Mouse (Mus musculus) liver, embryonic 15.5 days (tissue): ENCODE data around the gene Sez6. TPM values are rescaled to one million over a fixed set of nuclear protein-coding genes. Genes with fewer than 3 reads are reported as not detected.

Experiments used
- ATAC-seq: fragments of 200-750 bp; cut with Nextera tagmentation; 2 replicates; pipeline ENCODE4 v1.8.0; 2017; ENCODE audit warnings: moderate number of reproducible peaks, mild to moderate bottlenecking, moderate library complexity; ENCODE audit not compliant: insufficient read depth
- H3K27ac ChIP-seq: fragments of 300-500 bp; sonication (generic); replicated peaks from 2 replicates; pipeline ENCODE4 v1.5.1; 2015; ENCODE audit warnings: mild to moderate bottlenecking, inconsistent platforms
- H3K27me3 ChIP-seq: fragments of 300-500 bp; sonication (generic); 2 replicates; pipeline ENCODE4 v1.6.1; 2015; ENCODE audit warnings: mild to moderate bottlenecking, inconsistent platforms
- H3K36me3 ChIP-seq: fragments of 300-500 bp; sonication (generic); replicated peaks from 2 replicates; pipeline ENCODE4 v1.6.1; 2015; ENCODE audit warnings: moderate library complexity, mild to moderate bottlenecking, inconsistent platforms
- H3K4me1 ChIP-seq: fragments of 300-500 bp; sonication (generic); replicated peaks from 2 replicates; pipeline ENCODE4 v1.6.1; 2015; ENCODE audit warnings: inconsistent platforms
- H3K4me2 ChIP-seq: fragments of 300-500 bp; sonication (generic); 2 replicates; pipeline ENCODE4 v1.6.1; 2015; ENCODE audit warnings: moderate library complexity, mild to moderate bottlenecking, inconsistent platforms
- H3K4me3 ChIP-seq: fragments of 300-500 bp; sonication (generic); replicated peaks from 2 replicates; pipeline ENCODE4 v1.5.1; 2015; ENCODE audit warnings: mild to moderate bottlenecking, inconsistent platforms
- H3K9ac ChIP-seq: fragments of 300-500 bp; sonication (generic); 2 replicates; pipeline ENCODE4 v1.6.1; 2015; ENCODE audit warnings: moderate library complexity, mild to moderate bottlenecking, inconsistent platforms
- H3K9me3 ChIP-seq: fragments of 300-500 bp; sonication (generic); replicated peaks from 2 replicates; pipeline ENCODE4 v1.6.1; 2016; ENCODE audit warnings: inconsistent platforms
- WGBS: fragments of 180-500 bp; shearing (Covaris S2); methylation state at CpG from one replicate; pipeline ENCODE4 v1.1.7; 2015; ENCODE audit warnings: mixed read lengths; ENCODE audit not compliant: insufficient replicate concordance; 5-methylcytosine and 5-hydroxymethylcytosine counted together
- polyA plus RNA-seq: library from polyadenylated mRNA; unstranded; fragments of >200 nt; fragmentation: Nextera tagmentation; extraction: Ambion mirVana; gene quantifications from 2 replicates; pipeline ENCODE4 v1.2.1, GENCODE M21; 2015

Sez6 gene
- polyA plus RNA-seq, 1 experiment from 2014 or later: 0.16 TPM

DNA sequence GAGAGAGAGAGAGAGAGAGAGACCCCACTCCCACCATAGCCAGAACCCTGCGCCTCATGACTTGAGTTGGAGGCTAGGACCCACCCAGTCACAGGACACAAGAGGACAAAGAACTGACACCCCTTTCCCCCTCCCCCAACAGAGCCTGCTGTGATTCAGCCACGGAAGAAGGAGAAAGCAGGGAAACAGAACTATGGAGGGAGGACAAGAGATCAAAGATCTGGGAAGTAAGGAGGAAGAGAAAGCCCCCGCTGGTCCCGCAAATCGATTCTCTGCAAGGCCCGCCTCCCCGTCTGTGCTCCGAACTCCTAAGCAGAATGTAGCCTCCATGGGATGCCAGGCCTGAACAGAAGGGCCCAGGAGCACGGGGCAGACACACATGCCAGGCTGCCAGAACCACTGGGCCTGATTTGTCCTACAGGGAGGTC is 23.8 kb upstream of the Sez6 start:
- Histone ChIP-seq H3K9ac (no peak overlapping the region), H3K36me3 (no peaks in the 10 kb centered on the region), H3K27ac (no peak overlapping the region), H3K4me1 (no peaks in the 10 kb centered on the region), H3K9me3 (no peaks in the 10 kb centered on the region), H3K27me3 (peaks cover 66% of the 10 kb centered on the region), H3K4me3 (no peak overlapping the region), H3K4me2 (peak overlapping the region; percentile 13; the same call in 1 of the 2 replicates)
- no peak for ATAC-seq
- 19% methylated on average over 9 of the region's 9 CpGs for WGBS

DNA sequence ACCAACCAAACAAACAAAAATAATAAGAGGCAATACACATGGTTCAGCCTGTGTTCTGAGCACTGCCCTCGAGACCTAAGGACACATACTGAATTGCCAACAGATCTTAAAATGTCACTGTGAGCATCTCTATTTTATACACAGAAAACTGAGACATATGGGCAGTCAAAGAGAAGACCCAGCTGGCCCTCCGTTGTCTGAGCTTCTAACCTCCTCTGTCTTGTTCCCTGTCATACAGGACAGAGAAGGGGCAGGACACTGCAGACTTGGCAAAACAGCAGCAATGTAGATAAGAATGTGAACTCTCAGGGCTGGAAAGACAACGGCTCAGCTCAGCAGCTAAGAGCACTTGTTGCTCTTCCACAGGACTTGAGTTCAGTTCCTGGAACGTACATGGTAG is 22.1 kb upstream of the Sez6 start:
- Histone ChIP-seq H3K4me1 (no peaks in the 10 kb centered on the region), H3K27ac (no peak overlapping the region), H3K9me3 (no peaks in the 10 kb centered on the region), H3K4me3 (no peak overlapping the region), H3K36me3 (no peaks in the 10 kb centered on the region), H3K9ac (no peak overlapping the region), H3K27me3 (peaks cover 76% of the 10 kb centered on the region), H3K4me2 (no peak overlapping the region)
- WGBS: 33% methylated on average over 4 of the region's 4 CpGs
- no peak for ATAC-seq

DNA sequence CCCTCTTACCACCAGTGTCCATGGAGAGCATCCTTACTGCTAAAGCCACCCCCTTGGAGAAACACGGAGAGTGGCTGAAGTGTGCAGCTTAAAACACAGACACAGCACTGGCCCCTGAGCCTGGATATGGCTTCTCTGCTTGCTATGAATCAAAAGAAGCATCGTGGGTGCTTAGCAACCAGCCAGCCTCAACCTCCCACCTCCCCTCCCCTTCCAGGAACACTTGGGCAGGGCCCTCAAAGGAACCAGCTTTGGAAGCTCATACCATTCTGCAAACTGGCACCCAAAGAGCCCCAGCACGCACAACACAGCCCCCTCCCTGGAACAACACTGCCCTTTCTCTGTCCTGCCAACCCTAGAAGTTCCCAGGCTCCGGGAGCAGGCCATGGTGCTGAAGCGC is 21.2 kb upstream of the Sez6 start:
- Histone ChIP-seq H3K36me3 (no peaks in the 10 kb centered on the region), H3K9me3 (no peaks in the 10 kb centered on the region), H3K27ac (no peak overlapping the region), H3K4me1 (no peaks in the 10 kb centered on the region), H3K27me3 (peaks cover 79% of the 10 kb centered on the region), H3K4me3 (no peak overlapping the region), H3K9ac (no peak overlapping the region), H3K4me2 (no peak overlapping the region)
- 25% methylated on average over 5 of the region's 5 CpGs for WGBS
- ATAC-seq: no peak

DNA sequence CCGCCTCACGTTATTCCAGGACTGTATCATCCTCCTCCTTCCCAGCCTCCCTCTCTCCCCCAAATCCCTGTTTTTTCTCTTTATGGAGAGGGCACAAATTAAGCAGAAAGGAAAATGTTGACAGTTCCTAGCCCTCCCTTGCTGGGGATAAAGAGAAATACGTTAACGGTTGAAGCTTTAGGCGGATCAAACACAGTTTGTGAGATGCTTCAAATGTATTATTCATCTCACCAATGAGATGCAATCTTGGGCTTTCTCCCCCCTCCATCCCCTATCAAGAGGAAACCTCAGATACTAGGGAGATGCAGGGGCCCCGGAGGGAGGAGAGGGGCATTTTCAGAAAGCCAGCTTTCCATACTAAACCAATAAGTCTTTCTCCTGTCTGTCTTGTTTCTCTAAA is 20.8 kb upstream of the Sez6 start:
- Histone ChIP-seq H3K9me3 (no peaks in the 10 kb centered on the region), H3K4me3 (no peak overlapping the region), H3K27me3 (peaks cover 81% of the 10 kb centered on the region), H3K9ac (no peak overlapping the region), H3K4me2 (no peak overlapping the region), H3K4me1 (no peaks in the 10 kb centered on the region), H3K36me3 (no peaks in the 10 kb centered on the region), H3K27ac (no peak overlapping the region)
- WGBS: 21% methylated on average over 6 of the region's 6 CpGs
- no peak for ATAC-seq

DNA sequence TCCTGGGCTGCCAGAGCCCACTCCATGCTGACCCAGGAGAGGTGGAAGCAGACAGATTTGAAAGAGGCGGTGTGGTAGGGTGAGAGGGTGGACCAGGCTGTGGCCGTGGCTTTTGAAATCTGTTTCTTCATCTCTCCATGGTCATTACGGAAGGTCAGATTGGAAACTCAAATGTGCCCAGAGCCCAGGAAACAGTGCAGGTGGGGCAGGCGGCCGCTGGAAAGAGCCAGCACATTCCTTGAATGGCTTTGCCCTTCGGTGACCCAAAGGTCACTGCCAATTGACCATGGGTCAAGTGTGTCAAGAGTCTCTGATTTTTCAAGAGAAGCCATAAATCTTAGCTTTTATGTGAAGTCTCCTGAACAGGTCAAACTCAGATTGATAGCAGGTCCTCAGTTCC is 17.1 kb upstream of the Sez6 start:
- no peak overlapping the region for H3K4me2 ChIP-seq
- H3K9me3 ChIP-seq: no peaks in the 10 kb centered on the region
- H3K36me3 ChIP-seq: no peaks in the 10 kb centered on the region
- H3K27me3 ChIP-seq: peaks cover 78% of the 10 kb centered on the region
- H3K9ac ChIP-seq: no peak overlapping the region
- no peak overlapping the region for H3K27ac ChIP-seq
- 58% methylated on average over 6 of the region's 6 CpGs for WGBS
- H3K4me3 ChIP-seq: no peak overlapping the region
- H3K4me1 ChIP-seq: no peaks in the 10 kb centered on the region
- ATAC-seq: no peak

DNA sequence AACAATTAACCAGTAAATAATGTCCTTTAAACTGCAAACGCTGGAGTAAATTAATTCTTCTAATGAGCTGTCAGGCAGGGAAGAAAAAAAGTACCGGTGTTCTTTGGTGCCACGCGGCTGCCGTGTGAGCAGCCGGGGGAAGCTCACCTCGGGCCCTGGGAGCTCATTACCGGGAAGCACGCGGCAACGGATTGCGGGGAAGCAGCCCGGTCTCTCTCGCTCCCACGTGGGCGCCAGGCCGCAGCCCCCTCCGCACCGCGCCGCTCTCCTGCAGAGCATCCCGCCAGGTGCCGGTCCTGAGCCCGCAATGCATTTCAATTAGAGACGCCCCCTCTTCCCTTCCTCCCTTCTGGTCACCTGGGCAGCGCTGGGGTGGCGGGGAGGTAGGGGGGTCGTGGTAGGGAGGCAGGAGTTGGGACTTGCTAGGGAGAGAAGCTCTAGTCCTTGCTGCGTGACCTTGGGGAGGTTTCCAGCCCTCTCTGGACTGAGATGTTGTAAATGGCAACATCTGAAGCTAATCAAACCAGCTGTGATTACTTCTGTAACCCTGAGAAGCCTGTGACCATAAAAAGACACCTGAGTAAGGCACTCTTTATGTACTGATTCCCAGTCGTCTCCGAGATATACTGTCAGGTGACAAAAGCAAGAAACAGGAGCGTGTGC is 15.9 kb upstream of the Sez6 start:
- Histone ChIP-seq H3K27me3 (peaks cover 70% of the 10 kb centered on the region), H3K36me3 (no peaks in the 10 kb centered on the region), H3K27ac (no peak overlapping the region), H3K9me3 (no peaks in the 10 kb centered on the region), H3K9ac (no peak overlapping the region), H3K4me1 (no peaks in the 10 kb centered on the region), H3K4me3 (no peak overlapping the region), H3K4me2 (no peak overlapping the region)
- WGBS: 6% methylated on average over 32 of the region's 32 CpGs
- ATAC-seq: no peak

DNA sequence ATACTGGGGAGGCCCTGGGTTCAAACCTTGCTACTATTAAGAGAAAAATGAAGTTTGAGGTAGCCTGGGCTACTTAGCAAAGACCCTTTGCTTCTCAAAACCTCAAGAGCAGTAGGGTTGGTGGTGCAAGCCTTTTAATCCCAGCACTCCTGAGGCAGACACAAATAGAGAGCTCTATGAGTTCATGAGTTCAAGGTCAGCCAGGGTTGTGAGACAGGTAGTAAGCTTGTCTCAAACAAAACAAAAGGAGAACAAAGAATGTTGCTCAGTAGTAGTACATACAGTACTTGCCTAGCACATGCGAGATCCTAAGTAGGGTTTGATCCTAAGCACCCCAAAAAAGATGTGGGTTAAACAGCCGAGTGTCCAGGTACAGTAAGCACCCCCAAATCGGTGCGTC is 13.9 kb upstream of the Sez6 start:
- no peak overlapping the region for H3K4me2 ChIP-seq
- no peak overlapping the region for H3K27ac ChIP-seq
- peaks cover 56% of the 10 kb centered on the region for H3K27me3 ChIP-seq
- no peak overlapping the region for H3K9ac ChIP-seq
- no peaks in the 10 kb centered on the region for H3K4me1 ChIP-seq
- no peak for ATAC-seq
- 51% methylated on average over 4 of the region's 4 CpGs for WGBS
- H3K36me3 ChIP-seq: no peaks in the 10 kb centered on the region
- H3K4me3 ChIP-seq: no peak overlapping the region
- H3K9me3 ChIP-seq: no peaks in the 10 kb centered on the region

DNA sequence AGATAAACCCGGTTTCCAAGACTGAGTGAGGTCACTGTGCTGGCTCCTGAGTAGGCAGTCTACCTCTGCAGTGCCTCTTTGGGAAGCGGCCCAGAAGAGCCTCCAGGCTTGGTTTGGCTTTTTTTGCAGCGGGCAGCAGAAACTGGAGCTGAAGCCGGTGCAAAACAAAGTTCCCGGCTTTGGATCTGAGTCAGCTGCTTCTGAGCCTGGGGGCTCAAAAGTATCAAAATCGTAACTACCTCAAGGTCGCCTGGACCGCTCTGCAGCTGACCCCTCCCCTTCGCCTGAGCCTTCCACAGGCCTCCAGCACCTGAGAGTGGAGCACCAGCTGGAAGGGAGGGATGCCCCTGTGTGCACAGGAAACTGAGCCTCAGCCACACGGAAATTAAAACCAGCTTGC is 13.4 kb upstream of the Sez6 start:
- Histone ChIP-seq H3K27ac (no peak overlapping the region), H3K36me3 (no peaks in the 10 kb centered on the region), H3K4me1 (no peaks in the 10 kb centered on the region), H3K9ac (no peak overlapping the region), H3K27me3 (peaks cover 54% of the 10 kb centered on the region), H3K9me3 (no peaks in the 10 kb centered on the region), H3K4me3 (no peak overlapping the region), H3K4me2 (no peak overlapping the region)
- no peak for ATAC-seq
- 44% methylated on average over 10 of the region's 10 CpGs for WGBS

DNA sequence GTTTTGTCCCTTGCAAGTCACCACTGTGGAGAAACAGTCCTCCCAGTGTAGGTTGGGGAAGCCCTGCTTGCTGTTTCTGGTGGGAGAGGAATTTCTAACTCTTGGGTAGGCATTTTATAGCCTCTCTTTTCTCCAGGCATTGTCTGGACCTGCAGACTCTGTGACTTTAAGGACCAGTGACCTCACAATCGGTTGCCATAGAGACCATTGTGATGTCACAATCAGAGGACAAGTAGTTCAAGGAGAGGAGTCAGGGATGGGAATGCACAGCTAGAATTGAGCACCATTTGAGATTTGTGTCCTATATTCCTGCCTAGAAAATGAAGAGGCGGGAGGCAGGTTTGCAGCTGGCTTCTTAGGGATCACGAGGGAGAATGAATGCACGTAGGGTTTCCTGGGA is 7.3 kb upstream of the Sez6 start:
- Histone ChIP-seq H3K36me3 (no peaks in the 10 kb centered on the region), H3K9me3 (no peaks in the 10 kb centered on the region), H3K4me3 (no peak overlapping the region), H3K27me3 (peaks cover 28% of the 10 kb centered on the region), H3K4me2 (no peak overlapping the region), H3K4me1 (no peaks in the 10 kb centered on the region), H3K27ac (no peak overlapping the region), H3K9ac (no peak overlapping the region)
- ATAC-seq: no peak
- 51% methylated on average over 4 of the region's 4 CpGs for WGBS

DNA sequence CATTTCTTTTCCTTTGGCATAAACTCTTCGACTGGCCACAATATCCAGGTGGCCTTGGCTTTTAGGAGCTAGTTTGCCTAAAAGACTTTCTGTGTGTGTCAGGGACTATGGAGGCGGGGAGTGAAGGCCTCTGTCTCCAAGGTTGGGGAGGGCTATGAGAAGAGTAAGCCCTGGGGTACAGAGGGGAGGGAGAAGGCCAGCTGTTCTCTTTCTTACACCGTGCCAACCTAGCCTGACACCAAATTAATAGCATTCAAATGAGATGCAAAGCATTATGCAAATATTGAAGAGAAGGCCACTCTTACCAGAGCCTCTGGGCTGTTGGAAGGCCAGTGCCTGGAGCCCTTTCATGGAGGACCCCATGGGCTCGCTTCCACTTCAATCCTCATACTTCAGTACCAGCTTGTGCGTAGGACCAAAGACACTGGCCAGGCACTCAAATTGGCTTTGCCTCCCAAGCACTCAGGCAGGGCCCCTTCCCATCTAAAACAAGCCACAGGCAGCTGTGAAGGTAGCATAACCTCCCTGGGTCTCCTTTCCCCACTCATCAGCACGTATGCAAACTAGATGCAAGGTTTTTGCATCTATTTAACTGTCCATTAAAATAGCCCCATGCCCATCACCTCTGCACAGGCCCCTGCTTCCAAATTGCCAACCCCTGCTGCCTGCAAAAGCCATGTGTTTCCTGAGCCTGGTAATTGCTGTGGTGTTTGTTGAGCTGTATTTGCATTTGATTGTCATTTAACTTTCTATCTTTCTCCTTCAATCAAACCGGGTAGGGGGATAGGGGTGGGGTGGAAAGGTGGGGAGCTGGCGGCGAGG is 4.6 kb upstream of the Sez6 start:
- H3K9me3 ChIP-seq: no peaks in the 10 kb centered on the region
- no peak overlapping the region for H3K4me3 ChIP-seq
- no peak overlapping the region for H3K27ac ChIP-seq
- H3K36me3 ChIP-seq: no peaks in the 10 kb centered on the region
- 0 out of 2 replicates have a peak, but pooled peaks cover under 1% of the 10 kb centered on the region for H3K4me1 ChIP-seq
- H3K27me3 ChIP-seq: peaks cover 56% of the 10 kb centered on the region
- no peak overlapping the region for H3K9ac ChIP-seq
- no peak for ATAC-seq
- WGBS: 28% methylated on average over 9 of the region's 9 CpGs
- no peak overlapping the region for H3K4me2 ChIP-seq

DNA sequence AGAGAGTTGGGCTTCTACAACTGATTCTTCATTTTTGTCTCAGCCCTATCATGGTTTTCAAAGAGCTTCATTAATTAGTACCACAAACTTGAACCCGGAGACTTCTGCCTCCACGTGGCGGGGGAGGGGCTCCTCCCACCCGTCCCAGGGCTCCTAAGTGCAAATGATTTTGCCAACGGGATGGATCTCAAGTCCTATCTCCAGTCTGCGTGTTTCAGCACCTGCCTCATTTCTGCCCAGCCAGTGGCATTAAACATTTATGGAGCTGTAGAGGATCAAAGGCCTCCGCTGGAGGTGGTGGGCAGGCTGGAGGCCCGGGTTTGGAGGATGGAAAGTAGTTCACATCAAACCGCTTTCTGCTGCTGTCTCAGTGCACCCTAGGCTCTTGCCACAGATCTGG is 3.9 kb upstream of the Sez6 start:
- Histone ChIP-seq H3K27me3 (peaks cover 62% of the 10 kb centered on the region), H3K4me1 (peaks cover 7% of the 10 kb centered on the region; the same call in 1 of the 2 replicates), H3K4me2 (no peak overlapping the region), H3K9me3 (no peaks in the 10 kb centered on the region), H3K36me3 (no peaks in the 10 kb centered on the region), H3K27ac (no peak overlapping the region), H3K4me3 (no peak overlapping the region), H3K9ac (no peak overlapping the region)
- WGBS: 18% methylated on average over 9 of the region's 9 CpGs
- no peak for ATAC-seq
